Mouse (Mus musculus): Measurements from ENCODE around the gene Cd82.

- TF ChIP-seq MYOG (IDR thresholded peaks at IDR 0.05; ENCODE audit: control insufficient read depth, extremely low read depth, insufficient read length) (no peak), CTCF (IDR thresholded peaks at IDR 0.05; ENCODE audit: control insufficient read depth, insufficient read depth, insufficient read length) (no peak), MYOD1 (IDR thresholded peaks at IDR 0.05; ENCODE audit: control insufficient read depth, insufficient read length, low read depth) (peak; percentile 7), FOSL1 (IDR thresholded peaks at IDR 0.05; ENCODE audit: insufficient read depth, low read length, poor library complexity, severe bottlenecking) (no peak), MAX (IDR thresholded peaks at IDR 0.05) (no peak)
These were observed 11.0 kb upstream of the Cd82 start for GRCm38 (mm10) chr2:93473915-93474314.
